Mouse (Mus musculus): ENCODE results near the gene Rpl22l1. TPM values are rescaled to one million over a fixed set of nuclear protein-coding genes. Genes with fewer than 3 reads are reported as not detected.
"Not testable (repeated sequence)": the region's sequence is repeated elsewhere in the genome, so short reads cannot be mapped to it uniquely, and the experiment has no call there.

Rpl22l1 gene
- polyA plus RNA-seq (2012; rRNA removed): 13.3 and 16.3 TPM in 2 replicates

GRCm38 (mm10) chr3:28805301-28806097 is at the start of gene Rpl22l1:
TSS of gene Rpl22l1 (plus strand) at chr3:28805436.
- WGBS: under 1% methylated on average over 72 of the region's 72 CpGs
- DNase-seq (ENCODE audit: low read depth, low spot score): peak; percentile 93

DNA sequence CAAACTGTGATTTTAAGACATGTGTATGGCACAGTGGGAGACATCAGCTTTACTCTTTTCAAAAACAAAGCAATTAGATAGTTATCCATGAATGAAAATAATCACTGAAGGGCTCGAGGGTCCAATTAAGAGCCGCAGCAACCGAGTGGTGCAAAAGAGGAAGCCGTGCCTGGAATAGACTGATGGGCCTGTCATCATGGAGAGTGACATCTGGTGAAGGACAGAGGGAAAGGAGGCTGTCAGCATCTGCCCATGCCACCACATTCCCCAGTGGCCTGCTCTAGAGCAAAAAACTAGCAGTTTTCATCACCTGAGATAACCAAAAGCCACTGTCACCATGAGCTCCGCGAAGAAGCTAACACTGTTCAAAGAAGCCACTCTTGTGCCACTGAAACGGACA is 49.8 kb upstream of the Rpl22l1 start:
- DNase-seq (ENCODE audit: low read depth, low spot score): no peak
- 83% methylated on average over 7 of the region's 7 CpGs for WGBS

DNA sequence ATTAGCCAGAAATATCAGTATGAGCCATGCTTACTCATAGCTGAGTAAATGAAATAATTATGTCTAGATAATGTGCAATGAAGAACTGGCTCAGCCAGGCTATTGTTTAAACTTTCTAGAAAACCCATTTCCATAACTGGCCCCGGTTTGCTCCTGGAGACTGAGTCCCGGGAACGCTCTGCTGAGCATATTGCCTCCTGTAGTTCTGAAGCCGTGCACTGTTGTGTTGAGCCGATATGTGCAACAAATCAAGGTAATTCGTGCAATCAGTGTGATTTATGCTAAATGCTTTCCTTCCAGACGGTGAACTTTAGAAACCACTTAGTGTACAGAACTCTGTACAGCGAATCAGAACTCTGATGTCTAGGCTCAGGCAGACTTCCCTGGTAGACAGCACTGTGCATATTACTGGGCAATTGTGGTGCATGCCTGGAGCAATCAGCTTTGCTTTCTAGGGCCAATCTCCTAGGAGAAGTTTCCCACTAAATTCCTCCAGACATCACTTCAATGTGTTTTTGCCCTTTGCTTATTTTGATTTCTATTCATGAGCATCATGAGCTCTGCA is 43.9 kb upstream of the Rpl22l1 start:
- WGBS: 79% methylated on average over 8 of the region's 8 CpGs
- DNase-seq (ENCODE audit: low read depth, low spot score): no peak

GRCm38 (mm10) chr3:28766935-28767334 is 38.3 kb upstream of the Rpl22l1 start:
- no peak for DNase-seq (ENCODE audit: low read depth, low spot score)
- 87% methylated on average over 4 of the region's 4 CpGs for WGBS

GRCm38 (mm10) chr3:28768222-28768621 is 37.0 kb upstream of the Rpl22l1 start:
- no peak for DNase-seq (ENCODE audit: low read depth, low spot score)
- 56% methylated on average over 3 of the region's 3 CpGs for WGBS

DNA sequence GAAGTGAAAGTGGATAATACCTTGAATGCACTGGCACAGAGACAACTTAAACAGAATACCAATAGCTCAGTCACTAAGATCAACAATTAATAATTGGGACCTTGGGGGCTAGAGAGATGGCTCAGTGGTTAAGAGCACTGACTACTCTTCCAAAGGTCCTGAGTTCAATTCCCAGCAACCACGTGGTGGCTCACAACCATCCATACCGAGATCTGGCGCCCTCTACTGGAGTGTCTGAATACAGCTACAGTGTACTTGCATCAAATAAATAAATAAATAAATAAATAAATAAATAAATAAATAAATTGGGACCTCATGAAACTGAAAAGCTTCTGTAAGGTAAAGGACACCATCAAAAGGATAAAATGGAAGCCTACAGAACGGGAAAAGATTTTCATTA is 32.3 kb upstream of the Rpl22l1 start:
- DNase-seq (ENCODE audit: low read depth, low spot score): not testable (repeated sequence)
- 66% methylated on average over 4 of the region's 4 CpGs for WGBS

GRCm38 (mm10) chr3:28775361-28775760 is 29.9 kb upstream of the Rpl22l1 start:
- no peak for DNase-seq (ENCODE audit: low read depth, low spot score)
- 90% methylated on average over 7 of the region's 7 CpGs for WGBS

GRCm38 (mm10) chr3:28775958-28776357 is 29.3 kb upstream of the Rpl22l1 start:
- DNase-seq (ENCODE audit: low read depth, low spot score): no peak

GRCm38 (mm10) chr3:28776491-28776890 is 28.7 kb upstream of the Rpl22l1 start:
- no peak for DNase-seq (ENCODE audit: low read depth, low spot score)
- 83% methylated on average over 1 of the region's 1 CpGs for WGBS

More at GRCm38 (mm10) chr3:28775958-28776357, 29.3 kb upstream of the Rpl22l1 start:
- 61% methylated on average over 1 of the region's 1 CpGs for WGBS

DNA sequence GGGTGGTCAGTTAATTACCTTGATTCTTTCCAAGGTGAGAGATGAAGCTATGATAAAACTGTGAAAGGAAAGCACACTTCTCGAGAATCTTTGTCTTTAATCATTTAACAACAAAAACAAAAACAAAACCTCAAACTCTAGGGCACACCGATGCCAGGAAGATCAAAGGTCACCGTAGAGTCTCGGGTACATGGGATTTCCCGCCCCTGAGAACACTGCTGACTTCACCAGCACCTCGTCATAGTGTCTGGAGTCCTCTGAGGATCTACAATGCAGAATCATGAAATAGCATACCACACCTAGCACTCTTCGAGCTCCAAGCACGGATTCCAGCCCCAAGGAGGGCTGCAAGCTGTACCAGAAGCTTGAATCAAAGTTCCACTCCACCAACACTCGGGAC is 24.7 kb upstream of the Rpl22l1 start:
- WGBS: 68% methylated on average over 9 of the region's 9 CpGs
- no peak for DNase-seq (ENCODE audit: low read depth, low spot score)

DNA sequence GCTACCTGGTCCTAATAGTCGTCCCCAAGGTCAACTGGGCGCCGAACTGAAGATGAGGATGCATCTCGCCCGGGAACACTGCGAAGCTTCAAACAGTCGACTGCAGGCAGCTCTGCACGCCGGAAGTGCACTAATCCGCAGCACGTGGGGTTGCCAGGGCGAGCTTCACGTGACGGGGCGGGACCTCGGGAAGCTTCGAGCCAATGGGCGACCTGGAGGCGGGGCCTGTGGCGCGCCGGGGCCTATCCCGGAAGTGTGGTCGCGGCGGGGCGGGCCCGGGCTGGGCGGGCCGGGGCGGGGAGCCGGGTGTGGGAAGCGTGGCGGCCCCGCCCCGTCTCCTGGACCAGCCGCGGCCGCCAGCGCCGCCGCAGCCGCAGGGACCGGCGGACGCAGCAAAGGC is 24.2 kb upstream of the Rpl22l1 start, which contains the start of gene Eif5a2:
TSS of gene Eif5a2 (plus strand) at position 283 of the 400 bp plus-strand sequence.
- 4% methylated on average over 40 of the region's 46 CpGs for WGBS
- peak; percentile 47 for DNase-seq (ENCODE audit: low read depth, low spot score)

DNA sequence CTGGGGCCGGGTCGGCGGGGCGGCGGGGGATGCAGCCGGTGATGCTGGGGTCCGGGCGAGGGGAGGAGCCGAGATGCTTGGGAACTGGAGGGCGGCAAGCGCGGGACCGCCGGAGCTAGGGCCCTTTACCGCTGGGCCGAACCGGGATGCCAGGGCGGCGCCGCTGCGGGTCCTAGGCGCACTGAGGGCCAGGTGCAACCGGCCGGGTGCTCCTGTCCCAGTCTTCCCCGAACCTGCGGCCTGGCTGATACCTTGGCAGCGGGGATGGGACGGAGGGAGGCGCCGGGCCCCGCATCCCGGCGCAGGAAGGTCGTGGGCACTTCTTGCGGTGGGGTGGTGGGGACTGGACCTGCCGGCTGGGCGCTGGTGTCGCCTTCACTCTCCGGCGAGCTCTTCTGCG is 23.8 kb upstream of the Rpl22l1 start:
- 2% methylated on average over 41 of the region's 41 CpGs for WGBS

DNA sequence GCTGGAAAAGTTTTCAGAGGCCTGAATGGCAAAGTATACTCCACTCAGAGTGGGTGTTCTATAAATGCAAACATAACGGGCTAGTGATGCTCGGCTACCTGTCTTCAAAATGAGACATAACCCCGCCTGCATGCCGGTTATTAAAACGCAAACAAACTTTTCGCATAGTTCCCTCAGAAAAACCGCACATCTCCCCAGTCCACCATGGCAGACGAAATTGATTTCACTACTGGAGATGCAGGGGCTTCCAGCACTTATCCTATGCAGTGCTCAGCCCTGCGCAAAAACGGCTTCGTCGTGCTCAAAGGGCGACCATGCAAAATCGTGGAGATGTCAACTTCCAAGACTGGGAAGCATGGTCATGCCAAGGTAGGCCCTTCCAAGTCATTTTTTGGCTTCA is 23.4 kb upstream of the Rpl22l1 start:
- 38% methylated on average over 14 of the region's 14 CpGs for WGBS
- DNase-seq (ENCODE audit: low read depth, low spot score): no peak

More for the DNA sequence above, 23.8 kb upstream of the Rpl22l1 start:
- no peak for DNase-seq (ENCODE audit: low read depth, low spot score)

DNA sequence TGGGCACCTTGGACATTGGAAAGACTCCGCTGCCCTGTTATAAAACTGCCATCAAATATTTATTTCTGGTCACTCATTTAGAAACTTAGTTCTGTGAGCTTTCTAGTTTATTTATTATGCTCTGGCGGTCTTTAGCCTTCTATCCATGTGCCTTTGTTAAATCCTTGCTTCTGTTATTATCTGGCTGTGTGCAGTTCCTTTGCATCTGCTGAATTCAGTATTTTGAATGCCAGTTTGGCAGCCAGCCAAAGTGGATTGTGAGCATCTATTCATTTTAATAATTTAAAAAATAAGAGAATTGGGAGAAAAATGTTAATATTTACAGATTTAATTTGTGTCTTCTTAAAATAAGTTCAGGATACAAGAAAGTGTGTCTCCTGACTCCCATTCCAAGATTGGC is 21.1 kb upstream of the Rpl22l1 start:
- DNase-seq (ENCODE audit: low read depth, low spot score): no peak
- 91% methylated on average over 2 of the region's 2 CpGs for WGBS

DNA sequence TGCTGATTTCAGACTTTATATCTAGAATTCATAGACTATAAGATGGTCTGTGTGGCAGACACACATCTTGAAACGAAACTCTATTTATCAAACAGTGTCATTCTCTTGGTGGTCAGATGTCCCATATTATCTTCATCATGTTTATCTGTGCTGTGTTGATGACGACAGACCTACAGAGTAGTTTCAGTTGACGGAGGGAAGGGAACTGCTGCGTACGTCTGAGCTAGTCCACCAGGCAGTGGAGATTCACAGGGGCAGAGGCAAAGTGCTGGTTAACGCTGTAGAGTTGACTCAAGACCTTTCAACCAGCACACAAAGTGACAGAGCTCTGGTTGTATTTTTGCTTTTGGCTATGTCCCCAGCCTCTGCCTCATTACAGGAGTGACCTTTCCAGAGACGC is 10.4 kb upstream of the Rpl22l1 start:
- WGBS: 80% methylated on average over 7 of the region's 7 CpGs
- DNase-seq (ENCODE audit: low read depth, low spot score): no peak

DNA sequence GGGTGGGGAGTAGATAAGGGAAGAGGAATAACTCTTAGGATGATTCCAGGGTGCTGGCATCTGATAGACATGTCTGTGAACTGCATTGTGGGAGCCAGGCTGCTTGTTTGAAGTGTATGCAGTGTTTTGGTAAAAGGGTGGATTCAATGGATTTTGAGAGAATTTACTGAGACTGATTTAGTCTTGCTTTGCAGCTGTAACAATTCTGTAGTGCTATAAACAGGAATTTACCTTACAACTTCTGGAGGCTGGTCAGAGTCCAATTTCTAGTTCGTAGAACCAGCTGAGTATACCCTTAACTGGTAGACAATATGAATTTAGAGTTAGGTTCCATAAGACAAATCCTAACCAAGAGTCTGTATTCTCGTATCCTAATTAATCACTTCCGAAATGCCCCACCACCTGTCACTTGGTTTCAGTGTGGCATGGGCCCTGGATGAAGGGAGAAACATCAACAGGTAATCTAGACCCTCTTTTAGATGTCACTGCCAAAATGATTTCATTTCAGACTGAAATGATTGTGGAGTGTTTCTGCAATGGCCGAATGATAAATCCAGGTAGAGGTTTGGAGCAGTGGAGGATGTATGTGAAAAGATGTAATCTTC is 2.9 kb downstream of the Rpl22l1 start:
- 75% methylated on average over 4 of the region's 4 CpGs for WGBS
- DNase-seq (ENCODE audit: low read depth, low spot score): no peak

- no peak for DNase-seq (ENCODE audit: low read depth, low spot score)
Measured at GRCm38 (mm10) chr3:28811441-28811840, 6.2 kb downstream of the Rpl22l1 start.

DNA sequence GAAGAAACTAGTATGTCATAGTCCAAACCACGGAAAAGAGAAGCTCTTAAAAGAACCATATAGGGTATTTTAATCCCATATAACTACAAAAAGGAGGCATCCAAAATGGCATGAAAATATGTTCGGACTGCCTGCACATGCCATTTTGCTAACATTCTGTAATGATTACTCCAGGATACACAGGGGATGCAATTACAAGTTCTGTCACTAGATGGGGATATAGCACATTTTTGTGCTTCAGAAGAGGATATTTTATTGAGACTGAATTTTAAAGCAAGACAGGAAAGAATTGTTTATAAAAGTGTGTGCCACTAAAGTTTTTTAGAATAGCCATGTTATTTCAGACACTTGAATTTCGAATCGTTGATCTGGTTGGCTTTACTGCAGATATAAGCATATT is 9.1 kb downstream of the Rpl22l1 start:
- 3% methylated on average over 4 of the region's 4 CpGs for WGBS
- DNase-seq (ENCODE audit: low read depth, low spot score): peak; percentile 70

More at GRCm38 (mm10) chr3:28811441-28811840, 6.2 kb downstream of the Rpl22l1 start:
- 31% methylated on average over 4 of the region's 4 CpGs for WGBS

GRCm38 (mm10) chr3:28816010-28816540 is 10.8 kb downstream of the Rpl22l1 start:
- no peak for DNase-seq (ENCODE audit: low read depth, low spot score)
- 72% methylated on average over 4 of the region's 4 CpGs for WGBS

GRCm38 (mm10) chr3:28826272-28826671 is 21.0 kb downstream of the Rpl22l1 start:
- DNase-seq (ENCODE audit: low read depth, low spot score): no peak
- WGBS: 84% methylated on average over 1 of the region's 1 CpGs

Data from large intestine, adult 2 months (tissue).